Mouse (Mus musculus): ENCODE measurements around the gene Cnst.
"Not testable (repeated sequence)": the region's sequence is repeated elsewhere in the genome, so short reads cannot be mapped to it uniquely, and the experiment has no call there.

Cnst gene

GRCm38 (mm10) chr1:179645101-179645979, 99.2 kb downstream of the Cnst start:
- peak; percentile 69 to 79 for DNase-seq (ENCODE audit: low spot score in 2 of 2)

GRCm38 (mm10) chr1:179645980-179646268, 99.8 kb downstream of the Cnst start:
- DNase-seq (ENCODE audit: low spot score in 2 of 2) = no peak

- DNase-seq (ENCODE audit: low spot score in 2 of 2) = not testable (repeated sequence)
These were observed 102.5 kb downstream of the Cnst start for GRCm38 (mm10) chr1:179648678-179649077.

GRCm38 (mm10) chr1:179649324-179649723, 103.2 kb downstream of the Cnst start:
- DNase-seq (ENCODE audit: low spot score in 2 of 2) = no peak

GRCm38 (mm10) chr1:179650284-179650683, 104.1 kb downstream of the Cnst start:
- peak in 1 of 2 experiments; percentile 13 for DNase-seq (ENCODE audit: low spot score in 2 of 2)

- DNase-seq (ENCODE audit: low spot score in 2 of 2) = no peak
These were observed 105.1 kb downstream of the Cnst start for GRCm38 (mm10) chr1:179651224-179651623.

- no peak for DNase-seq (ENCODE audit: low spot score in 2 of 2)
These were observed 116.9 kb downstream of the Cnst start for GRCm38 (mm10) chr1:179663065-179663464.

GRCm38 (mm10) chr1:179664309-179664930, 118.2 kb downstream of the Cnst start:
- no peak for DNase-seq (ENCODE audit: low spot score in 2 of 2)

- no peak for DNase-seq (ENCODE audit: low spot score in 2 of 2)
These were observed 120.8 kb downstream of the Cnst start for GRCm38 (mm10) chr1:179666971-179667370.

GRCm38 (mm10) chr1:179667450-179667849, 121.3 kb downstream of the Cnst start:
- no peak for DNase-seq (ENCODE audit: low spot score in 2 of 2)

GRCm38 (mm10) chr1:179668013-179668805, 122.0 kb downstream of the Cnst start, which contains the start of gene Sccpdh:
Sccpdh (plus strand) TSS chr1:179668210.
- peak; percentile 86 to 87 for DNase-seq (ENCODE audit: low spot score in 2 of 2)

- no peak for DNase-seq (ENCODE audit: low spot score in 2 of 2)
These were observed 122.8 kb downstream of the Cnst start for GRCm38 (mm10) chr1:179668836-179669537.

GRCm38 (mm10) chr1:179674355-179674754, 128.2 kb downstream of the Cnst start:
- no peak for DNase-seq (ENCODE audit: low spot score in 2 of 2)

- DNase-seq (ENCODE audit: low spot score in 2 of 2) = no peak
These were observed 130.9 kb downstream of the Cnst start for GRCm38 (mm10) chr1:179677031-179677430.
